In genomic region chr9:67633761-67634441, GRCm38 (mm10) we compare ENCODE assay signal across 8 mouse cellular contexts.
DNase-seq lines count a peak whose midpoint lies in the region; ATAC-seq and TF ChIP-seq lines count a peak whose summit lies in the region.

No protein-coding gene starts in this region.

- under 1% methylated on average over 52 of the region's 61 CpGs for WGBS in embryonic facial prominence, embryonic 11.5 days
- 1% methylated on average over 61 of the region's 61 CpGs for WGBS in heart, adult 2 months
- under 1% methylated on average over 58 of the region's 61 CpGs for WGBS in limb, embryonic 13.5 days

- H3K9me3 ChIP-seq in embryonic facial prominence, embryonic 11.5 days (replicated peaks; ENCODE audit: control insufficient read depth, low read length) = no peaks in the 10 kb centered on the region
- H3K9me3 ChIP-seq in limb, embryonic 13.5 days = no peaks in the 10 kb centered on the region

- peak; percentile 69; the same call in 1 of the 2 replicates for ATAC-seq in embryonic facial prominence, embryonic 11.5 days (replicated peaks; ENCODE audit: insufficient number of reproducible peaks, low FRiP score, low TSS enrichment, low read depth)
- ATAC-seq in limb, embryonic 13.5 days (ENCODE audit: low FRiP score, low read depth) = peak; percentile 71

- peak overlapping the region; percentile 94 for H3K9ac ChIP-seq in embryonic facial prominence, embryonic 11.5 days (replicated peaks; ENCODE audit: low read length)
- H3K9ac ChIP-seq in heart, adult 2 months (ENCODE audit: low read depth, low read length) = peak overlapping the region; percentile 67
- peak overlapping the region; percentile 83 for H3K9ac ChIP-seq in limb, embryonic 13.5 days

- H3K27me3 ChIP-seq in embryonic facial prominence, embryonic 11.5 days (ENCODE audit: control insufficient read depth, insufficient read depth, low read length) = no peaks in the 10 kb centered on the region
- no peaks in the 10 kb centered on the region for H3K27me3 ChIP-seq in heart, adult 2 months (ENCODE audit: control insufficient read depth, insufficient read depth, low read length)
- peaks cover 13% of the 10 kb centered on the region for H3K27me3 ChIP-seq in limb, embryonic 13.5 days
- no peaks in the 10 kb centered on the region for H3K27me3 ChIP-seq in myocyte (ENCODE audit: control insufficient read depth, insufficient read depth, insufficient read length)

- H3K4me1 ChIP-seq in embryonic facial prominence, embryonic 11.5 days (ENCODE audit: control insufficient read depth, insufficient read depth, low read length) = peaks cover 4% of the 10 kb centered on the region
- no peaks in the 10 kb centered on the region; the same call in 1 of the 2 replicates for H3K4me1 ChIP-seq in heart, adult 2 months (ENCODE audit: control insufficient read depth, insufficient read depth, low read length)
- H3K4me1 ChIP-seq in limb, embryonic 13.5 days = peaks cover 35% of the 10 kb centered on the region

- no peak for TF ChIP-seq CTCF in heart, adult 2 months (IDR thresholded peaks at IDR 0.05)

- H3ac ChIP-seq in myocyte (ENCODE audit: control insufficient read depth, insufficient read length) = peak overlapping the region; percentile 93

- peak; percentile 49; the same call in 1 of the 2 replicates for TF ChIP-seq POLR2A in heart, adult 2 months (IDR thresholded peaks at IDR 0.05; ENCODE audit: insufficient read depth, low read depth, low read length)
- peak; percentile 91 for TF ChIP-seq POLR2A in myocyte (IDR thresholded peaks at IDR 0.05; ENCODE audit: insufficient read length, low read depth)

- H3K36me3 ChIP-seq in embryonic facial prominence, embryonic 11.5 days (replicated peaks; ENCODE audit: control insufficient read depth, insufficient read depth, low read depth, low read length) = no peaks in the 10 kb centered on the region
- no peaks in the 10 kb centered on the region for H3K36me3 ChIP-seq in heart, adult 2 months (ENCODE audit: control insufficient read depth, insufficient read depth, low read length)
- H3K36me3 ChIP-seq in limb, embryonic 13.5 days = no peaks in the 10 kb centered on the region
- no peaks in the 10 kb centered on the region for H3K36me3 ChIP-seq in myocyte (ENCODE audit: control insufficient read depth, insufficient read depth)

- peak; percentile 25 to 69 for DNase-seq in spleen, postnatal 4 days (ENCODE audit: low spot score in 2 of 2)
- DNase-seq in spleen, postnatal 36 days (ENCODE audit: low spot score in 2 of 2) = no peak
- DNase-seq in embryonic facial prominence, embryonic 11.5 days (ENCODE audit: low spot score) = peak; percentile 82
- peak; percentile 82 for DNase-seq in heart, adult 2 months
- peak; percentile 66 for DNase-seq in kidney, adult 9 months
- peak; percentile 76 for DNase-seq in testis, postnatal 14 days (ENCODE audit: low spot score)

- intact Hi-C loops in heart, adult 2 months (cut with DNase I) = loop anchor here (5.0 to 10.0 kb wide), 4 partner anchors 52 to 319 kb away; no protein-coding TSS in a partner anchor

- no peak for TF ChIP-seq EP300 in heart, adult 2 months (IDR thresholded peaks at IDR 0.05; ENCODE audit: insufficient read depth, low read depth, low read length)

- H3K4me2 ChIP-seq in embryonic facial prominence, embryonic 11.5 days (ENCODE audit: low read depth, low read length) = peak overlapping the region; percentile 99
- H3K4me2 ChIP-seq in limb, embryonic 13.5 days (replicated peaks) = peak overlapping the region; percentile 98
- H3K4me2 ChIP-seq in myocyte (ENCODE audit: low read depth) = peak overlapping the region; percentile 83

- H3K27ac ChIP-seq in embryonic facial prominence, embryonic 11.5 days (replicated peaks; ENCODE audit: low read depth, low read length) = peak overlapping the region; percentile 62
- peak overlapping the region; percentile 76 for H3K27ac ChIP-seq in heart, adult 2 months
- peak overlapping the region; percentile 78 for H3K27ac ChIP-seq in limb, embryonic 13.5 days

- no peaks in the 10 kb centered on the region for H3K79me2 ChIP-seq in heart, adult 2 months (replicated peaks; ENCODE audit: control insufficient read depth, insufficient read depth, low read length)
- peaks cover 36% of the 10 kb centered on the region for H3K79me2 ChIP-seq in myocyte (ENCODE audit: control insufficient read depth, insufficient read depth)

- H3K4me3 ChIP-seq in embryonic facial prominence, embryonic 11.5 days (ENCODE audit: low read depth, low read length) = peak overlapping the region; percentile 82
- peak overlapping the region; percentile 80 for H3K4me3 ChIP-seq in heart, adult 2 months
- peak overlapping the region; percentile 82 for H3K4me3 ChIP-seq in limb, embryonic 13.5 days
- peak overlapping the region; percentile 82 for H3K4me3 ChIP-seq in myocyte

TF ChIP-seq in myocyte, 11 proteins besides CTCF, POLR2A, EP300 and RAD21:
- TF ChIP-seq POLR2AphosphoS2 (IDR thresholded peaks at IDR 0.05; ENCODE audit: insufficient read length, low read depth) = peak; percentile 82
- peak in 2 of 3 experiments; percentile 7 to 29 for TF ChIP-seq MYOG (IDR thresholded peaks at IDR 0.05; ENCODE audit: control insufficient read depth in 1 of 3, insufficient read depth in 1 of 3, insufficient read length in 2 of 3, low read depth in 2 of 3)
- TF ChIP-seq MYOD1 (IDR thresholded peaks at IDR 0.05; ENCODE audit: control insufficient read depth in 1 of 3, insufficient read length in 2 of 3, low read depth in 2 of 3) = peak in 1 of 3 experiments; percentile 25
- TF ChIP-seq SRF (IDR thresholded peaks at IDR 0.05; ENCODE audit: control insufficient read depth, insufficient read length, low read depth) = no peak

Comparison
In these comparisons a context has a peak if more than half of its experiments do, and no peak if none do; other contexts are left out.
1. DNase-seq: peak in spleen, postnatal 4 days (2 of 2), embryonic facial prominence, embryonic 11.5 days (single experiment), heart, adult 2 months (2 of 2), kidney, adult 9 months (single experiment) and testis, postnatal 14 days (single experiment); none in spleen, postnatal 36 days (0 of 2).
2. Peak in every context shown above with its lines, with median percentiles within 50 percentile points of each other: H3K27ac ChIP-seq, H3K4me2 ChIP-seq, H3K4me3 ChIP-seq and H3K9ac ChIP-seq.